Mouse (Mus musculus): ENCODE measurements around the gene Fcgr1. TPM values are rescaled to one million over a fixed set of nuclear protein-coding genes. Genes with fewer than 3 reads are reported as not detected.

Fcgr1 gene
- polyA plus RNA-seq, 1 experiment = 0.05 TPM

DNA sequence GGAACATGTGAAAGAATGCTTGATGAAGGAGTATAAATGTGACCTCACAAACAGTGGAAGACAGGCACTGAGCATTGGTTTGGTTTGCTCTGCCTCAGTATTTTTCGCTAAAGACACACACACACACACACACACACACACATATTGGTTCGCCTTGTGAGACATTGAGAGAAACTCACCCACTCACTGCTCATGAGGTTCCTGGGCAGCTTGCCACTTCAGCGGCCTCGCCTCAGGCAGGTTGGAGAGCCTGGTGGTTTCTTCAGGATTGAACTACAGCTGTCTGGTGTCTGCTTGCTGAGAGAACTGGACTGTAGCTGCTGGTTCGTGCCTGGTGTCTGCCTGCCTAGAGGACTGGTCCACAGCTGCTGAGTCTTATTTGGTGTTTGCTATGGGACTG is 33.5 kb downstream of the Fcgr1 start:
- no peaks in the 10 kb centered on the region for H3K79me2 ChIP-seq (ENCODE audit: control insufficient read depth, insufficient read depth)
- H3K36me3 ChIP-seq (ENCODE audit: control insufficient read depth, insufficient read depth) = no peaks in the 10 kb centered on the region
- H3K27me3 ChIP-seq (ENCODE audit: control insufficient read depth, insufficient read depth, insufficient read length) = no peaks in the 10 kb centered on the region
- no peak for TF ChIP-seq REST (IDR thresholded peaks at IDR 0.05; ENCODE audit: insufficient read depth, insufficient read length)
- TF ChIP-seq TCF12 (IDR thresholded peaks at IDR 0.05; ENCODE audit: insufficient read depth, poor library complexity, severe bottlenecking) = no peak
- no peak for TF ChIP-seq MYOD1 (IDR thresholded peaks at IDR 0.05; ENCODE audit: control insufficient read depth in 1 of 3, insufficient read length in 2 of 3, low read depth in 2 of 3)
- no peak for TF ChIP-seq TCF3 (IDR thresholded peaks at IDR 0.05; ENCODE audit: insufficient read length, low read depth)
- TF ChIP-seq POLR2AphosphoS2 (IDR thresholded peaks at IDR 0.05; ENCODE audit: insufficient read length, low read depth) = no peak
- no peak for TF ChIP-seq SRF (IDR thresholded peaks at IDR 0.05; ENCODE audit: control insufficient read depth, insufficient read length, low read depth)
- no peak for TF ChIP-seq MYOG (IDR thresholded peaks at IDR 0.05; ENCODE audit: control insufficient read depth in 1 of 3, insufficient read depth in 1 of 3, insufficient read length in 2 of 3, low read depth in 2 of 3)
- no peak for TF ChIP-seq POLR2A (IDR thresholded peaks at IDR 0.05; ENCODE audit: insufficient read length, low read depth)
- TF ChIP-seq E2F4 (IDR thresholded peaks at IDR 0.05; ENCODE audit: insufficient read depth) = no peak
- TF ChIP-seq CEBPB (IDR thresholded peaks at IDR 0.05; ENCODE audit: insufficient read depth, poor library complexity, severe bottlenecking) = no peak
- TF ChIP-seq MAX (IDR thresholded peaks at IDR 0.05; ENCODE audit: low read depth) = no peak
- TF ChIP-seq USF1 (IDR thresholded peaks at IDR 0.05; ENCODE audit: low read depth) = no peak
- H3K4me2 ChIP-seq (ENCODE audit: low read depth) = no peak overlapping the region
- H3K4me3 ChIP-seq = no peak overlapping the region
- H3ac ChIP-seq (ENCODE audit: control insufficient read depth, insufficient read length) = no peak overlapping the region

DNA sequence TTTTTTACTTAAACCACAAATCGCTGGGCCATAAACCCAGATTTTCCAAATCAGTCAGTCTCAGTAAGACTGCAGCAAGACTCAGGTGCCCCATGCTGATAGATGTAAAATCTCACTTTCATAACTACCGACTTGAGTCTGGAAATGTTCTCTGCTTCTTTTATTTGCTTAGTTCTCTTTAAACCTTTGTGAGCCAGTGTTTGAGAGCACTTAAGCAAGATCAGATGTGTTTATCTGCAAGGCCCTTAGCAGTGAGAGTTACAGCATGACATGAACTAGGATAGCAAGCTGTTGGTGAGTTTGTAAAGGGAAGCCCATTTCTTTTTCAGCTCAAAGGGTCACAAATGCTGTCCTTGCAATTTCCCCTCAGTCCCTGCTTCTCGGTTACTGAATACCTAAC is 36.6 kb downstream of the Fcgr1 start:
- Histone ChIP-seq H3K36me3 (ENCODE audit: control insufficient read depth, insufficient read depth) (no peaks in the 10 kb centered on the region), H3K79me2 (ENCODE audit: control insufficient read depth, insufficient read depth) (no peaks in the 10 kb centered on the region), H3K4me2 (ENCODE audit: low read depth) (no peak overlapping the region), H3K4me3 (no peak overlapping the region), H3K27me3 (ENCODE audit: control insufficient read depth, insufficient read depth, insufficient read length) (no peaks in the 10 kb centered on the region), H3ac (ENCODE audit: control insufficient read depth, insufficient read length) (no peak overlapping the region)
- TF ChIP-seq POLR2A (IDR thresholded peaks at IDR 0.05; ENCODE audit: insufficient read length, low read depth) = no peak
- no peak for TF ChIP-seq MAX (IDR thresholded peaks at IDR 0.05; ENCODE audit: low read depth)
- TF ChIP-seq CEBPB (IDR thresholded peaks at IDR 0.05; ENCODE audit: insufficient read depth, poor library complexity, severe bottlenecking) = no peak
- no peak for TF ChIP-seq REST (IDR thresholded peaks at IDR 0.05; ENCODE audit: insufficient read depth, insufficient read length)
- TF ChIP-seq TCF3 (IDR thresholded peaks at IDR 0.05; ENCODE audit: insufficient read length, low read depth) = no peak

DNA sequence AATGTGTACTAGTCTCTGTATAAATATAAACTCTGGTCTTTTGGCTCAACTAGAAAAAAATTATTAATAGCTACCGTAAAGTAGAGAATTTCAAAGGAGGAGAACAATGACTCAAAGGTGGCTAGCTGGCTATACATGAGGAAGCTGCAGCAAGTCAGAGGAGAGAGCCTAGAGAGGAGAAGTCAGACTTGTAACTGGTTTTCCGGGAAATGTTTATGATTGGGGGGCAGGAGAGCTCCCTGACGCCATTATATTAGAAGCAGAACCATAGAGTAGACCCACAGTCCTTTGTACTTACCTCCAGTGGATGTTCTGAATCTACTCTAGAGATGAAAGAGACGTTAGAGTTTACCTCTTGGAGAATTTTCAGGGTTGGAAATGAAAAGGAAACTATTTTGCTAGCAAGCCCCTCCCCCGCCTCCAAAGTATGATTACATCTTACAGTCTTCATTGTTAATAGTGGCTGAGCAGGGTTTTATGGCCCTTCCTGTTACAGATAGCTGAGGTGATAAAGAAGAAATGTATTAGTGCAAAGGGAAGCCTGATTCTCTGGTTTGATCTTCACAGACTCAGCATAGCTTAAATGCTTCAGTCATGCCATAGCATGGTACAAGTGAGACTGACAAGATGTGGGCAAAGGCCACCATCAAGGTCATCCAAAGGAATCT is 37.7 kb downstream of the Fcgr1 start:
- H3K36me3 ChIP-seq (ENCODE audit: control insufficient read depth, insufficient read depth) = no peaks in the 10 kb centered on the region
- no peak for TF ChIP-seq MYOG (IDR thresholded peaks at IDR 0.05; ENCODE audit: control insufficient read depth in 1 of 3, insufficient read depth in 1 of 3, insufficient read length in 2 of 3, low read depth in 2 of 3)
- H3K4me2 ChIP-seq (ENCODE audit: low read depth) = no peak overlapping the region
- H3K4me3 ChIP-seq = no peak overlapping the region
- no peaks in the 10 kb centered on the region for H3K27me3 ChIP-seq (ENCODE audit: control insufficient read depth, insufficient read depth, insufficient read length)
- no peak overlapping the region for H3ac ChIP-seq (ENCODE audit: control insufficient read depth, insufficient read length)
- H3K79me2 ChIP-seq (ENCODE audit: control insufficient read depth, insufficient read depth) = no peaks in the 10 kb centered on the region

DNA sequence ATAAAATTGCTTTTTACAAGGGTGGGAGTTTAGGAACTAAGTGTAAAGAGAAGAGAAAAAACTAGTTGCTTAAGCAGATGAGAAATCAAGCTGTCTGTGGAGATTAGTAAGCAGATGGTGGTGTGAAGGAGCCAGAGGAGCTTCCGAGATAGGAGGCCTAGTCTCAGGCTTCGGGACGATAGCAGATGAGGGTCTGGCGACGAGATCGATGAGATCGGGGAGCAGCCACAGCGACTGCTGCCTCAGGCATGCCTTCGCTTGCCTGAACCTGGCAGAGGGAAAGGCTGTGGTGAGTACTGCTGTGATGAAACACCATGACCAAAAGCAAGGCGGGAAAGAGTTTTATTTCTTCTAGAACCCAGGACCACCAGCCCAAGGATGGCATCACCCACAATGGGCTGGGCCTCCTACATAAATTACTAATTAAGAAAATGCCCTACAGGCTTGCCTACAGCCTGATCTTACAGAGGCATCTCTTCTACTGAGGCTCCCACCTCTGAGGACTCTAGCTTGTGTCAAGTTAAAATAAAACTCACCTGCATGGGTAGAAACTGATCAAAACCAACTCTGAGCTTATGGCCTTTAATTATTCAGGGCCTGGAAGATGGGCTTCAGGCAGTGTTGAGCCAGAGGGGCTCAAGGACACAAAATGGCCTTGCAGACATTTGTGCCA is 39.0 kb downstream of the Fcgr1 start:
- Histone ChIP-seq H3K27me3 (ENCODE audit: control insufficient read depth, insufficient read depth, insufficient read length) (no peaks in the 10 kb centered on the region), H3K79me2 (ENCODE audit: control insufficient read depth, insufficient read depth) (no peaks in the 10 kb centered on the region), H3K4me3 (no peak overlapping the region), H3ac (ENCODE audit: control insufficient read depth, insufficient read length) (no peak overlapping the region), H3K4me2 (ENCODE audit: low read depth) (no peak overlapping the region), H3K36me3 (ENCODE audit: control insufficient read depth, insufficient read depth) (no peaks in the 10 kb centered on the region)
- TF ChIP-seq POLR2AphosphoS2 (IDR thresholded peaks at IDR 0.05; ENCODE audit: insufficient read length, low read depth) = no peak
- TF ChIP-seq REST (IDR thresholded peaks at IDR 0.05; ENCODE audit: insufficient read depth, insufficient read length) = no peak
- no peak for TF ChIP-seq TCF12 (IDR thresholded peaks at IDR 0.05; ENCODE audit: insufficient read depth, poor library complexity, severe bottlenecking)
- TF ChIP-seq E2F4 (IDR thresholded peaks at IDR 0.05; ENCODE audit: insufficient read depth) = no peak

DNA sequence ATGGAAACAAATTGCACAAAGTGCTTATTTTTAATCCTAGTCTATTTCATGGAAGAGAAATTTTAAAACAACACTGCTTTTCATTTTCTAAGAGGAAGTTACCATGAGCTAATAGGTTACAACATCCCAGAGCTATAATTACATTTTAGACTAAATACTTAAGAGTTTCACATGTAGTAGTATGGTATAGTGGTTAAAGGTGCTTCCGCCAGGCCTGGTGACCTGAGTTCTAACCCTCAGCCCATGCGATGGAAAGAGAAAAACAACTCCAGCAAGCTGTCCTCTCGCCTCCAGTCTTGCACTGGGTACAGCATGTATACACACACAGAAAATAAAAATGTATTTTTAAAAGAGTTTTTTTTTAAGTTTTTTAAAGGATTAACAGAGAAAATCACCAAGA is 42.0 kb downstream of the Fcgr1 start:
- no peak overlapping the region for H3ac ChIP-seq (ENCODE audit: control insufficient read depth, insufficient read length)
- TF ChIP-seq REST (IDR thresholded peaks at IDR 0.05; ENCODE audit: insufficient read depth, insufficient read length) (no peak), SRF (IDR thresholded peaks at IDR 0.05; ENCODE audit: control insufficient read depth, insufficient read length, low read depth) (no peak), POLR2AphosphoS2 (IDR thresholded peaks at IDR 0.05; ENCODE audit: insufficient read length, low read depth) (no peak), POLR2A (IDR thresholded peaks at IDR 0.05; ENCODE audit: insufficient read length, low read depth) (no peak), CEBPB (IDR thresholded peaks at IDR 0.05; ENCODE audit: insufficient read depth, poor library complexity, severe bottlenecking) (no peak), MAX (IDR thresholded peaks at IDR 0.05; ENCODE audit: low read depth) (no peak), USF1 (IDR thresholded peaks at IDR 0.05; ENCODE audit: low read depth) (no peak)
- H3K79me2 ChIP-seq (ENCODE audit: control insufficient read depth, insufficient read depth) = peaks cover 5% of the 10 kb centered on the region
- H3K4me2 ChIP-seq (ENCODE audit: low read depth) = no peak overlapping the region
- H3K4me3 ChIP-seq = no peak overlapping the region
- no peaks in the 10 kb centered on the region for H3K27me3 ChIP-seq (ENCODE audit: control insufficient read depth, insufficient read depth, insufficient read length)
- no peaks in the 10 kb centered on the region for H3K36me3 ChIP-seq (ENCODE audit: control insufficient read depth, insufficient read depth)
